Mouse (Mus musculus): ENCODE data around the gene Kdm5b. TPM values are rescaled to one million over a fixed set of nuclear protein-coding genes. Genes with fewer than 3 reads are reported as not detected.

Gene Kdm5b
- polyA plus RNA-seq, 1 experiment from 2014 or later = 6.4 TPM

DNA sequence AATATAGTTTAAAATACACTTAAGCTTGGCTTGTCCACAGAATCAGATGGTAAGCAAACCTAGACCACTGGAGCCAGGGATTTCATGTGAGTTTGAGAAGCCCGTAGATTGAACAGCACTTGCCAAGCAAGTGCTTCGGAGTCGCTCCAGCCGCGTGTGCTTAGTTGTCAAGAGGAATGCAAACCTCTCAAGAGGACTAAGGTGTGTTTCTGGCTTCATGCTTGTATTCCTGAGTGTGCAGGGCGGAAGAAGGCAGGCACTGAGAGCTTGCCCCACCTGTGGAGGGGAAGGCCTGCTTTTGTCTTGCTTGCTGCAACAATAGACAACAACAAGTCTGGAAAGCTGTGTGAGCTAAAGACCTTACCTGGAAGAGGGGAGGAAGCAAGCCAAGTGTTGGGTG, 83.7 kb downstream of the Kdm5b start:
- Histone ChIP-seq H3K36me3 (replicated peaks; ENCODE audit: insufficient read depth, low read length) (no peaks in the 10 kb centered on the region), H3K27me3 (ENCODE audit: insufficient read depth, low read length) (peaks cover 62% of the 10 kb centered on the region), H3K4me3 (ENCODE audit: low read depth, low read length) (no peak overlapping the region), H3K9ac (replicated peaks) (no peak overlapping the region), H3K4me1 (ENCODE audit: insufficient read depth) (peaks cover 13% of the 10 kb centered on the region), H3K27ac (ENCODE audit: low read depth) (no peak overlapping the region), H3K4me2 (ENCODE audit: low read depth, low read length) (no peak overlapping the region), H3K9me3 (ENCODE audit: low read length) (no peaks in the 10 kb centered on the region)
- DNase-seq (no peak), ATAC-seq (no peak)
- WGBS (ENCODE audit: insufficient replicate concordance) = 68% methylated on average over 6 of the region's 6 CpGs
- TF ChIP-seq CTCF (IDR thresholded peaks at IDR 0.05; ENCODE audit: low read depth) = no peak
- TF ChIP-seq EP300 (IDR thresholded peaks at IDR 0.05; ENCODE audit: low read depth) = no peak

DNA sequence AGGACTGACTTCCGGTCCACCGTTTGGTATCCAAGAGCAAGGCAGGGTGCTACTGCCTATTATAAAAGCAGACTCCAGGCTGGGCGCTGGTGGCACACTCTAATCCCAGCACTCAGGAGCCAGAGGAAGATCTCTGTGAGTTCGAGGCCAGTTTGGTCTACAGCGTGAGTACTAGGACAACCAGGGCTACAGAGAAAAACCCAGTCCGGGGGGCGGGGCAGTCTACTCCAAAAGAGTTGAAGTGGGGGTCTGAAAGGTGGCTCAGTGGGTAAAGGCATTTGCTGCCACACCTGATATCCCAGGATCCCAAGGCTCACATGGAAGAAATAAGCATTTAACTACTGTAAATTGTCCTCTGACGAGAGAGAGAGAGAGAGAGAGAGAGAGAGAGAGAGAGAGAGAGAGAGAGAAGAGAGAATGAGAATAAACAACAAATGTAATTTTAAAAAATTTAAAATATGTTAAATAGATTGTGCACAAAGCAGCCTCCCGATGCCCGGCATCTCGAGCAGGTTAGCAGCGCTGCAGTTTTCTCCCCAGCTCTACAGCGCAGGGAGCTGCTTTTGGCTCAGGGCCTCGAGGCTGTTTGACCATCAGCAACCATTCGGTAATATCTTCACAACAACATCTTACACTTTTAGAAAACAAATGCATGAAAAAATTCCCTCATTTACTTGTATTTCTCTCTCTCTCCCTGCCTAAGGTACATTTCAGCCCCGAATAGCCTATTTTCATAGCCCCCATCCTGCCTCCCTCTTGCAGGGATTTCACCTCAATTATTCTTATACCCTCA, 85.6 kb downstream of the Kdm5b start:
- ATAC-seq (no peak), DNase-seq (no peak)
- Histone ChIP-seq H3K4me2 (ENCODE audit: low read depth, low read length) (peak overlapping the region; percentile 62; the same call in 1 of the 2 replicates), H3K27ac (ENCODE audit: low read depth) (no peak overlapping the region), H3K4me3 (ENCODE audit: low read depth, low read length) (no peak overlapping the region), H3K9me3 (ENCODE audit: low read length) (no peaks in the 10 kb centered on the region), H3K9ac (replicated peaks) (no peak overlapping the region), H3K36me3 (replicated peaks; ENCODE audit: insufficient read depth, low read length) (no peaks in the 10 kb centered on the region), H3K4me1 (ENCODE audit: insufficient read depth) (peaks cover 13% of the 10 kb centered on the region), H3K27me3 (ENCODE audit: insufficient read depth, low read length) (peaks cover 78% of the 10 kb centered on the region)
- 15% methylated on average over 16 of the region's 16 CpGs for WGBS (ENCODE audit: insufficient replicate concordance)
- TF ChIP-seq EP300 (IDR thresholded peaks at IDR 0.05; ENCODE audit: low read depth) (no peak), CTCF (IDR thresholded peaks at IDR 0.05; ENCODE audit: low read depth) (no peak)

DNA sequence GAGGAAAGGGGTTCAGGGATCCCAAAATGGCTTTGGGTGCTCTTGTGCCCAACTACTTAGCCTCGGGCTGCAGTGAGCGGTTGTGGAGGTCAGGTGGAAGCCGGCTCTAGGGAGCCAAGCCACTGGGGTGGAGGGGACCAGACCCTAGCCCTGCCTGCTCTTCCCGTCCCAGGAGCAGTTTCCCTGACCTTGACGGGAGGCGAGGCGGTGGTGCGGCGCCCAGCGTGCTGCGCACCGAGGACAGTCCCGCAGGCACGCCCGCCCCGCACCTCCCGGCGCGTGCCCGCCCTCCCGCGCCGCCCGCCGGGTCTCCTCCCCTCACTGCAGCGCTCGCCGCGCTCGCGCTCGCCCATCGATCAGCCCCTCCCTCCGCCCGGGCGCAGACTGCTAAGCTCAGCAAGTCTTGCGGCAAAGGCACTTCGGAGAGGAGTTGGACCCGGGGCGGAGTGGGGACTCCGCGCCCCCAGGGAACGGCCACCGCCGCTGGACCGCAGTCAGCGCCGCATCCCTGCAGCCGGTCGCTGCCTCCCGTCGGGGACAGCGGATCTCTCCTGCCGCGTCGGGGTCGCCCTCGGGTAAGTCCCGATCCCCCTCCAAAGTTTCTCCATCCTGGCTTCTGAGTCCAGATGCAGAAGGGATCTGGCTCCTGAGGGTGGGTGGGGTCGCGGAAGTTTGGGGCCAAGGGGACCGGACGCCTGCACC, 86.4 kb downstream of the Kdm5b start, which contains the start of gene Syt2:
Gene Syt2 (plus strand): TSS at position 417 of the 702 bp plus-strand sequence.
- peak within 1 kb of the TSS; percentile 42 for H3K4me3 ChIP-seq (ENCODE audit: low read depth, low read length)
- peaks cover 78% of the 10 kb centered on the region for H3K27me3 ChIP-seq (ENCODE audit: insufficient read depth, low read length)
- H3K4me2 ChIP-seq (ENCODE audit: low read depth, low read length) = peak within 1 kb of the TSS; percentile 62
- peaks cover 13% of the 10 kb centered on the region for H3K4me1 ChIP-seq (ENCODE audit: insufficient read depth)
- TF ChIP-seq EP300 (IDR thresholded peaks at IDR 0.05; ENCODE audit: low read depth) = no peak
- ATAC-seq (peak; percentile 43), DNase-seq (peak; percentile 54)
- WGBS (ENCODE audit: insufficient replicate concordance) = under 1% methylated on average over 38 of the region's 63 CpGs
- no peaks in the 10 kb centered on the region for H3K9me3 ChIP-seq (ENCODE audit: low read length)
- H3K27ac ChIP-seq (ENCODE audit: low read depth) = no peak within 1 kb of the TSS
- no peaks in the 10 kb centered on the region for H3K36me3 ChIP-seq (replicated peaks; ENCODE audit: insufficient read depth, low read length)
- H3K9ac ChIP-seq (replicated peaks) = no peak within 1 kb of the TSS; the same call in 1 of the 2 replicates

DNA sequence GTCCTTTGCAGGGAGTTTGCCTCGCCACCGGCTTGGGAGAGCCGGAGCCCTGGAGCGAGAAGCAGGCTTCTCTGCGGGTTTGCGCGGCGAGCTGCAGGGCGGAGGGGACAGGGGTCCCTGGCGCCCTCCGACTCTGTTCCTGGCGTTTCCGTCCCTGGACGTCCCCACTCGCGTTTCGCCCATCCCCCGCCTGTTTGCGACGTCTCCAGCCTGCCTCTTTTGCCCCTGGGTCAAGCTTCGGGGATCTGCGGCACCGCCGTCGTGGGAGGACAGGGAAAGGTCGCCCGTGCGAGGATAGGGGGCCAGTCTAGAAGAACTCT, 87.0 kb downstream of the Kdm5b start:
- Histone ChIP-seq H3K9me3 (ENCODE audit: low read length) (no peaks in the 10 kb centered on the region), H3K4me3 (ENCODE audit: low read depth, low read length) (peak overlapping the region; percentile 42), H3K27me3 (ENCODE audit: insufficient read depth, low read length) (peaks cover 77% of the 10 kb centered on the region), H3K27ac (ENCODE audit: low read depth) (no peak overlapping the region), H3K4me1 (ENCODE audit: insufficient read depth) (peaks cover 13% of the 10 kb centered on the region), H3K4me2 (ENCODE audit: low read depth, low read length) (peak overlapping the region; percentile 62), H3K36me3 (replicated peaks; ENCODE audit: insufficient read depth, low read length) (no peaks in the 10 kb centered on the region), H3K9ac (replicated peaks) (no peak overlapping the region)
- WGBS (ENCODE audit: insufficient replicate concordance) = 3% methylated on average over 28 of the region's 28 CpGs
- DNase-seq (no peak), ATAC-seq (no peak)
- TF ChIP-seq EP300 (IDR thresholded peaks at IDR 0.05; ENCODE audit: low read depth) (no peak), CTCF (IDR thresholded peaks at IDR 0.05; ENCODE audit: low read depth) (no peak)

DNA sequence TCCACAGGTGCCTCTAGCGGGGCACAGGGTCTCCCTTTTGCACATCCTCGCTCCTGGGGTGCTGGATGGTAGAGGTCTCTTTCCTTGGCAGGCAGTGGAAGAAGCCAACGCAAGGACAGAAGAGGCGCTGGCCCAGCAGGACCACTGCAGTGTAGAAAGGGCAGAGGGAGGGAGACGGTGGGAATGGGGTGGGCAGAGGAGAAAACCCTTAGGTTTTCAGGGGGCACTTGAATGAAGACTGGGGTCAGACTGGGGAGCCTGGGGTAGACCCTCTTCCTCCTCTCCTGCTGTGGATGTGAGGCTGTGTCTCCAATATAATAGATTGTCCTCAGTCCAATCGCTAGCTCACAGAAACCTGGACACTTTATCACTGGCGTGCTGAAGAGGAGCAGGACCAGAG, 87.6 kb downstream of the Kdm5b start:
- Histone ChIP-seq H3K27ac (ENCODE audit: low read depth) (no peak overlapping the region), H3K9ac (replicated peaks) (no peak overlapping the region), H3K4me2 (ENCODE audit: low read depth, low read length) (no peak overlapping the region), H3K27me3 (ENCODE audit: insufficient read depth, low read length) (peaks cover 71% of the 10 kb centered on the region), H3K36me3 (replicated peaks; ENCODE audit: insufficient read depth, low read length) (no peaks in the 10 kb centered on the region), H3K4me3 (ENCODE audit: low read depth, low read length) (no peak overlapping the region), H3K9me3 (ENCODE audit: low read length) (no peaks in the 10 kb centered on the region), H3K4me1 (ENCODE audit: insufficient read depth) (peaks cover 15% of the 10 kb centered on the region)
- WGBS (ENCODE audit: insufficient replicate concordance) = 39% methylated on average over 7 of the region's 7 CpGs
- DNase-seq = no peak
- no peak for ATAC-seq
- TF ChIP-seq CTCF (IDR thresholded peaks at IDR 0.05; ENCODE audit: low read depth) (no peak), EP300 (IDR thresholded peaks at IDR 0.05; ENCODE audit: low read depth) (no peak)

DNA sequence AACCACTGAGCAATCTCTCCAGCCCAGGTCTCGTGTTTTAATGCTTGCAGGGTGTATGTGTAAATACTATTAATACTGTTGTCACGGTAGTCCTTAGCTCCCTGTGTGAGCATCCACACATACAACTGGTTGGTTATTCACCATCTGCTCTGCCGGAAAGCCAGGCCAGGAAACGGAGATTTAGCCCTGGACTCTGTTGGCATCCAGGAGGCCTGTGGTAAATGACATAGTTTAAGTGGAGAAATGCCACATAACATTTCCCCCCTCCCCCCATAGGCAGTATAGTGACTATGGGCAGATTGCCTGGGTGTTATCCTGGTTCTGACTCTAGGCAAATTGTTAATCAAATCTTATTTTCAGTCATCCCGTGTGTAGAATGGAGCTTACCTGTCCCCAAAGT, 90.8 kb downstream of the Kdm5b start:
- TF ChIP-seq CTCF (IDR thresholded peaks at IDR 0.05; ENCODE audit: low read depth) (no peak), EP300 (IDR thresholded peaks at IDR 0.05; ENCODE audit: low read depth) (no peak)
- no peak overlapping the region for H3K9ac ChIP-seq (replicated peaks)
- peaks cover 54% of the 10 kb centered on the region for H3K27me3 ChIP-seq (ENCODE audit: insufficient read depth, low read length)
- no peak overlapping the region for H3K4me3 ChIP-seq (ENCODE audit: low read depth, low read length)
- H3K36me3 ChIP-seq (replicated peaks; ENCODE audit: insufficient read depth, low read length) = no peaks in the 10 kb centered on the region
- no peak overlapping the region for H3K4me2 ChIP-seq (ENCODE audit: low read depth, low read length)
- H3K27ac ChIP-seq (ENCODE audit: low read depth) = no peak overlapping the region
- ATAC-seq (no peak), DNase-seq (no peak)
- no peaks in the 10 kb centered on the region for H3K9me3 ChIP-seq (ENCODE audit: low read length)
- peaks cover 12% of the 10 kb centered on the region for H3K4me1 ChIP-seq (ENCODE audit: insufficient read depth)
- 80% methylated on average over 5 of the region's 5 CpGs for WGBS (ENCODE audit: insufficient replicate concordance)

All from liver, postnatal 0 days (tissue).